Mouse (Mus musculus): ENCODE measurements around the gene Sbsn.

GRCm38 (mm10) chr7:30794921-30795320, 43.6 kb downstream of the Sbsn start:
- TF ChIP-seq CTCF (IDR thresholded peaks at IDR 0.05; ENCODE audit: low read depth, low read length) (no peak), GATA1 (IDR thresholded peaks at IDR 0.05; ENCODE audit: borderline replicate concordance, low read length) (no peak), GATA2 (IDR thresholded peaks at IDR 0.05; ENCODE audit: borderline replicate concordance, low read depth, low read length) (no peak), POLR2AphosphoS5 (IDR thresholded peaks at IDR 0.05; ENCODE audit: insufficient replicate concordance, low read depth, low read length) (no peak), TAL1 (conservative IDR thresholded peaks at IDR 0.05; ENCODE audit: low read depth, low read length) (no peak)

Data from G1E (cell line).